Mouse (Mus musculus) adrenal gland, postnatal 4 days (tissue): ENCODE measurements at regions not wholly inside any gene's neighbourhood (a gene's known extent, or its start where the extent isn't known, plus 50 kb on each side); places are given as distances from the start of the nearest gene placed in this dataset.
A peak's percentile ranks its signal among the peaks of the same experiment; 100 is the strongest.

ENCODE experiments used
- DNase-seq, 2 experiments: peaks; one replicate each; pipeline ENCODE4 v3.0.0; 2021 to 2022; ENCODE audit warnings: low spot score in 2 of 2, mixed read lengths in 2 of 2

DNA sequence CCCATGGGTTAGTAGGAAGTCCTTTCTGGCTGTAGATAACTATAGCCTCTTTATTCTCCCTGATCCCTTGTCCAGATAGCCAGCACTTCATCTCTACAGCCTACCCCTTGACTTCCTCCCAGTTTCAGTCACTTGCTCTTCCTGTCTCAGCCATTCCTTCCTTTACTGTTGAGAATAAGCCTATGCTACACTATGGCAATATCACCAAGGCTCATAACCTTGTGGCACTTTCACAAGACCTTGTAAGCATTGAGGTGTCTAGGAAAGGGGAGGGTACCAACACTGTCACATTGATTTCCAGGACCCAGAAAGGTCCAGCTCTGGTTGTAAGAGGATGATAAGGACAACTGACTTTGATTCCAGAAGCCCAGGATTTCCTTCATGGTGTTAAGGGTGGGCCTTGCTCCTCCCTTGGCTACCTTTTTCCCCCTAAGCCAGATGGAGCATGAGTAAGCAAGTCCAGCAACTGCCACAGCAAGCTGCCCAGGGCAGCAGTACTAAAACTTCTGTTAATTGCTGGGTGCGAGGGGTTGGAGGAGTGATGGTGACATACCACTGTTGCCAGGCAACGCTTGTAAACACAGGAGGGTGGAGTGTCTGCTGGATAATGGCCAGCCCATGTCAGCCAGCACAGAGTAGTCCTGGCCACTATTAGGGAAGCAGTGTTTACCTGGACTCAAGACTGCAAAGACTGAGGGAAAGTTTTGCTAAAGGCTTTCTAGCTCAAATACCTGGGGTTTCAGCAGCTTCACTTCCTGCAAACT is 75.7 kb downstream of the Ankrd16 start:
- no peak for DNase-seq

DNA sequence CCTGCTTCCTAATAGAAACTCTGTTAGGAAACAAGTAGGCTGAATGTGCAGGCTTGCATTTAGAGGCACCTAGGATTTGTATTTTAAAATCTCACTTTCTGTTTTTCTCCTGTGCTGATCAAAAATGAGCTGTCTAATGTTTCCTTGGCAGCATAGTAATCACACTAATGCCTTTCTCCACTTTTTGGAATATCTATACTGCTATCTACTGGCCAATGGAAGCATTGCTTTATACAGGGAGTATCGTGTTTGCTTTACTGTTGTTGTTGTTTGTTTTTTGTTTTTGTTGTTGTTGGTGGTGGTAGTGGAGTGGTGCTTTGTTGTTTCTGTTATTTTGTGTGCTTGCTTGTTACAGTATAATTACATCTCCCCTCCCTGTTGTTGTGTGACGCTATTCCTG is 92.3 kb downstream of the Ankrd16 start:
- no peak for DNase-seq

DNA sequence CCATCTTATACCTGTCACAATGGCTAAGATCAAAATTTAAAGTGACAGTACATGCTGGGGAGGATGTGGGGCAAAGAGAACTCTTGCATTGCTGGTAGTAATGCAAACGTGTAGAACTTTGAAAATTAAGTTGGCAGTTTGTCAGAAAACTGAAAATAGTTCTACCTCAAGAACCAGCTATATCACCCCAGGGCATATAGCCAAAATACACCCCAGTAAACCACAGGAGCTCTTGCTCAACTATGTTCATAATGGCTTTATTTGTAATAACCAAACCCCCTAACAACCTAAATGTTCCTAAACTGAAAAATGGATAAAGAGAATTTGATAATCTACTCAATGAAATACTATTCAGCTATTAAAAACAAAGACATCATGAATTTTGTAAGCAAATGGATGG is 102.3 kb downstream of the Ankrd16 start:
- DNase-seq: no peak

DNA sequence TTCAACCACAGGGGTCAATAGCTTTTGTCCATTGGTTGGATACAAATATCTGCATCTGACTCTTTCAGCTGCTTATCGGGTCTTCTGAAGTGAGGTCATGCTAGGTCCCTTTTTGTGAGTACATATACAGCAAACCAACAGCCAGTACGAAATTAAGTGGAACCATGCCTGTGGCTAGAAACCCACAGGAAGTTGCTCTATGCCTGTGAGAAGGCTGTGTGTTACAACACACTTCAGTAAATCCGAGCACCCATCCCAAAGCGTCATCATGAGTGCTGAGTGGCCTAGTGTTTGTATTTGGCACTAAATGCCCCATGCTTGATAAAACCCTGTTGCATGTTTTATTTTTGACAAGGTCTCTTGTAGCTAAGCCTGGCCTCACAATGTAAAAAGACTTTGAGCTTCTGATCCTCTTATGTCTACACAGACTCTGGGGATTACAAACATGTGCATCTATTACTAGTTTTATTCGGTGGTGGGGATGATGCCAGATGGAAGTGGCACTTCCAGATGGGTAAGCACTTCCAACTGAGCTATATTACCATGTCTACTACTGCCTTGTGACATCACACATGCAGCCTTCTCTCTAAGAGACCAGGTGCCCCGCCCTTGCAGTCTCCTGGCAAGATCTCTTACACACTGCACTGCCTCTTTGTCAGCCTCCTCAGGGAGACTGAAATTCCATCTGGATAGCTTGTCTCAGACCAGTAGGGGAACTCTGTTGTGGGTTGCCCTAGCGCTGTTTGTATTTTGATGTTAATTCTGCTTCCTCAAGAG is 117.3 kb downstream of the Ankrd16 start:
- no peak for DNase-seq

DNA sequence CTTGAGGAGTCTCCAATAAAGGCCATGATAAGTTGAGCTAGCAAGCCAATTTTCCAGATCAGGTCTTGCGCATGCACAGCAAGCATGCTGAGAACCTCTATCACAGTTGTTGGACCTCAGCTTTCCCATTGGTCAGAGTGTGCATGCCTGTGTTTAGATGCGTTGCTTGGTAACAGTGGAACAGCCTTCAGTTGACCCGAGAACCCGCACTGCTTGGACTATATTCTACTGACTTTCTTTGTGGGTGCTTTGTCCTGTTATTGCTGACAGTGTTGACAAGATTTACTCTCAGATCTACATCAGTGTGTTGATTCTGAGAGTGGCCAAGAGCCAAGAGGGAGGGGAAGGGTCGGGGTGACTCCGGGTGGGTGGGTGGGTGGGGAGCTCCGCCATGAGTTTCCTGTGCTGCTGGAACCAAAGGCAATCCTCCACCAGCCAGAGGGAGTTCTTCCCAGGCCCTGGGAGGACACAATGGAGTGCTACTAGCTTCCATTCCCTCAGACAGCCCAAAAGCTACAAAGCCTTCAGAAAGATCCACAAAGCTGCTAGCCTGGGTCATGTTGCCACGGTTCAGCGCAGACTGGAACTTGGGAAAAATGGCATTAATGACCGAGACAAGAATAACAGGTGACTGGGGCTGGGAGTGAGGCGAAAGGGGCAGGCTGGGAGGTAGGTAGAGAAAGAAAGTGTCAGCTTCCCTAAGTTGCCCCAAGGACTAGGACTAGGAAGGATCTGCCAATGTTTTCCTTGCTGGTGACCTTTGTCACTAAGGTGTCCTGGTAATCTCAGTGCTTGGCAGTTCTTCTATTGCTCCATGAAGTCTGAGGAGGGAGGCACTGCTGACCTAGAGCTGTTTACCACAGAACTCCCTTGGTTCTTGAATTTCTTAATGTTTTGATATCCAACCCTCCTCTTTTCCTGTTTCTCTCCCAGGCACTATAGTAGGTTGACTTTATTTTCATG is 122.3 kb downstream of the Ankrd16 start:
- no peak for DNase-seq

DNA sequence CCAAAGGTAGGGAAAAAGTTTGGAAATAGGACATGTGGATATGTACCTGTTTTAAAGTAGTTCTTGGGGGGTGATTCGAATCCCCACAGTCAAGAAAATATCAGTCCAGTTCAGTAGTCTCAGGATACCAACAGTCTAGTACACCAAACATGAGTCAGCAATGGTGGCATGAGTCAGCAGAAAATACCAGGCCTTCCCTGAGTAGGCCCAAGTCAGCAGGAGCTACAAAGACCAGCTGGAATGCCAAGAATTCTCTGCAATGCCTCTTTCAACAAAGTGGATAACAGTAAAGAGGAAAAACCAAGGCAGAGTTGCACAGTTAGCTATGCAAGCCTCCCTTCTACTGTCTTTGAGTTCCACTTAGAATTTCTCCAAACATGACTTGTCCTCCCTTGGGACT is 137.1 kb downstream of the Ankrd16 start:
- DNase-seq: no peak

DNA sequence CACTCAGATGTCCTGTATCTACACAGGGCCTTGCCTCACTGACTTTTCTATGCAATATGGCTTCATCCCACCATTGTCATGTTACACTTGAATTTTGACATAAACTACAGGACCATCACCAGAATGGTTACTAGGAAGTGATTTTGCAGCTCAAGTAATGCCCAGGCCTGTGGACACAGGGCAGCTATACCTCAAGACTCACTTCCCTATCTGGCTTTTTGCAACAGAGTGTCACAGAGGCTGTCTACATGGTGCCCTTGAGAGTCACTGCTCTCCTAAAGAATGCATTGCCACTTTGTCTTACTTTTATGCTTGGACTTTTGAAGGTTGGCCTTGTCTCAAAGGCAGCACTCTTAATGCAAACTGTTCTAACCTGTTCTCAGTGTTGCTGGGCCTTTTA is 139.7 kb downstream of the Ankrd16 start:
- no peak for DNase-seq

DNA sequence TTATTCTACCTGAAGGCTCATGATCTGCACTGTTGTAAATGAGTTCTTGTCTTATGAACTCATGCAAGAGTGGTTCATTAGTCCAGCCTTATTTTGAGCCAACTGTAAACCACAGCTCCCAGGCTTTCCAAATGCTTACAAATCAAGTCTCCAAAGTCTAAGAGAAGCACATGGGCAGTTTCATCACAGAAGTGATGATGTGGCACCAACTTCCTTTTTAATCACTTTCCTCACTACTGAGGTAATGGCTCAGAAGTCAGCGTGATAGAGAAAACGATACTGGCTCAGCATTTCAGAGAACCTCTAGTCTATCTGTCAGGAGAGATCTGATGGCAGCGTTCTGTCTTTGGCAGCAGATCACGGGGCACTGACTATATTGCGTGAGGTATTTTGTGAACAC is 140.4 kb downstream of the Ankrd16 start:
- DNase-seq: no peak

DNA sequence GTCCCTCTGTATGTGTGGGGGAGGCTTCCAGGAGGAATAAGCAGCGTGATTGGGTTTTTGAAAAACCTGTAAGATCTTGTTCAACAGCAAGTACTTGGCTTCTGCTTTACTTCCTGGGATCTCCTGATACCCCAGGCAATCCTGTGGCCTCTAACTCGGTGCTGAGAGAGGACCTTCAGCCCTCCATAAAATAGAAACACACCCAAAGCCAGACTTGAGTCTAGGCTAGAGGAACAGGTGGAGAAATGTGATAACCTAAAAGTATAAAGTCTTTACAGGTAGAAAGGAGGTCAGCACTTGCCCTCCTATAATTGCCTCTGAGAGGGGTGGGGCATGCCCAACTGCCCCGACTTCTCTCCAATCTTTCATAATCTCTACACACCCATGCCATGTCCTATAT is 183.1 kb downstream of the Ankrd16 start:
- DNase-seq: no peak

DNA sequence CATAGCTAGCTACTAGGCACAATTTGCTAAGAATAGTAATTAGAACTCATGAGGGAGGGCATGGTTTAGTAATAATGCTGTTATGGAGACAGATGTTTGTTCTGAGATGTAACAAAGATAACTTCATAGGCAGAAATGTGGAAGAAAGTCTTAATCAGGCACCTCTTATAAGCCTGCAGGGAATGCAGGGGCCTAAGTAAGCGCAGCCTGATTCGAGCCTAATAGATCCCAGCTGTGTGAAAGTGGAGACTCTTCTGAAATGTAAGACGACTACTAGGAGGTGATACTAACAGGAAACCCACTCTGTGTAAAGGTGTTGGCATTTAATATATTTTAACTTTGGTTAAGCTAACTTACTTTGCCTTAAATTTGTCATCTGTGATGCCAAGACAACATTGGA is 187.7 kb downstream of the Ankrd16 start:
- DNase-seq: no peak

DNA sequence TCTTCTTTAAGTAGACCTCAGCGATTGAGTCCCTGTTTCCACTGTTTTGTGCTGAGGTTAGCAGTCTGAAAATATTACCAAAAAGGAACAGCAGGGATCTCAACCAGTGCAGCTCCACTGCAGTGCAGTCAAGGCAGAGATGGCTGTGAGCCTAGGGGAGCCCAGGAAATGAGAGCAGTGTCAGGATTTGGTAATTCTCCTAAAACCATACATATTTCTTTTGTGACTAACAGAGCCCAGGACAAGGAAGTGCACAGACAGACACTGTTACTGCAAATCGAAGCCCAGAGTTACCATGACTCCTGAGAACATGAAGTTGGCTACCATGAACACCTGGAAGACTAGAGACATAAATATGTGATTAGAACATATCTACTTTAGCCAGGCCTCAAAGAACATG is 189.3 kb downstream of the Ankrd16 start:
- DNase-seq: no peak

DNA sequence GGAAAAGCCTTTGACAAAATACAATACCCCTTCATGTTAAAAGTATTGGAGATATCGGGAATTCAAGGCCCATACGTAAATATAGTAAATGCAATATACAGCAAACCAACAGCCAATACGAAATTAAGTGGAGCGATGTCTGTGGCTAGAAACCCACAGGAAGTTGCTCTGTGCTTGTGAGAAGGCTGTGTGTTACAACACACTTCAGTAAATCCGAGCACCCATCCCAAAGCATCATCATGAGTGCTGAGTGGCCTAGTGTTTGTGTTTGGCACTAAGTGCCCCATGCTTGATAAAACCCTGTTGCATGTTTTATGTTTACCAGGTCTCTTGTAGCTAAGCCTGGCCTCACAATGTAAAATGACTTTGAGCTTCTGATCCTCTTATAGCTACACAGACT is 194.3 kb downstream of the Ankrd16 start:
- no peak for DNase-seq

DNA sequence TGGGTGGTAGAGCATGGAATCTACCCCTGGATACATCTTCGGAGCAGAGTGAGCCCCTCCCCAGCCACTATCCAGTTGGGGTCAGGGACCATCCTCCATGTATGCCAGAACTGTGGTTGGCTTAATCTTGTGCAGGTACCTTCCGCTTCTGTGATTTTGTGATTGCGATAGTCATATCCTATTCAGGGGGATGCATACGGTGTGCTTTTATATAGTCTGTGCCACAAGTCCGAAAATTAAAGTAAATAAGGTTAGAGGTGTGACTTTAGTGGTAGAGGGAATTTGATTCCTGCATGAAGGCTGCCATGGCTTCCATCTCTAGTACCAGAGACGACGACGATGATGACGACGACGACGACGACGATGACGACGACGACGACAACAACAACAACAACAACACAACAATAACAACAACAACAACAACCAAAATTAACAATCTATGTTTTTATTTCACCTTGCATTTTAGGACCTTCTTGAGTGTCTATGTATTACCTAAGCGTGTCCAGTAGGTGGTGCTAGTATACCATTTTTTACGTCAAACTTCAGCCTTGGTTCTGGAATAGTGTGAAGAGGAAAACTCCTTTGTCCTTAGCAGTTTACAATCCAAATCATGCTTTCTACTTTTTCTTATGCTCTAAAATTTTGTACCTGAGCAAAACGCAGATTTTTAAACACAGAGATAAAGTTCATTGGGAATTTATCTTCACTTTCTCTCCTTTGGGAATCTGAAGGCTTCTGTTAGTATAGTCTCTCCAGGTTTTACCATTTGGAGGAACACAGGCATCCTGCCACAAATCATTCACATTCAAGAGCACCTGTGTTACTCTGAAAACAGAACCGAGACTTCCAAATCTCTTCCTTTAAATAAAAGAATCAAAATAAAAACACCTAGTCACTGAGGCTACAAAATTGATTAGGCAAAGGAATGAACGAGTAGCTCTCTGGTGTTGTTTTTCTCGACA is 224.5 kb downstream of the Ankrd16 start:
- DNase-seq: no peak

DNA sequence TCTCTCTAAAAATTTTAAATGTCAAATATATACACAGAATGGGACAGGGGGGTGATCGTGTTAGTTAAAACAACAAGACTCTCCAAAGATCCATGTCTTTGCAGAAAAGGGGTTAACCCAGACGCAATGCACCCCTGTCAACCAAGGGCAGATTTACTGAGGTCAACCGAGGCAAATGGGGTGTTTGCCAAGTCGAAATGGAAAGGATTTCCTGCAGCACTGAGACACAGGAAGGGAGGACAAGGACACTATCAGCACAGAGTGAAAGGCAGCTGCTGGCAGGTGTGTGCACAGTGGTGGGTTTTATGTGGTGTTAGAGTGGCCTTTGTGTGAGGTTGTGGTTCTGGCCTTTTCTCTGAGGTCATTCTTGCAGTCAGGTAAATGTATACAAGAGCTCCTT is 226.7 kb downstream of the Ankrd16 start:
- peak in 1 of 2 experiments; percentile 10 for DNase-seq

DNA sequence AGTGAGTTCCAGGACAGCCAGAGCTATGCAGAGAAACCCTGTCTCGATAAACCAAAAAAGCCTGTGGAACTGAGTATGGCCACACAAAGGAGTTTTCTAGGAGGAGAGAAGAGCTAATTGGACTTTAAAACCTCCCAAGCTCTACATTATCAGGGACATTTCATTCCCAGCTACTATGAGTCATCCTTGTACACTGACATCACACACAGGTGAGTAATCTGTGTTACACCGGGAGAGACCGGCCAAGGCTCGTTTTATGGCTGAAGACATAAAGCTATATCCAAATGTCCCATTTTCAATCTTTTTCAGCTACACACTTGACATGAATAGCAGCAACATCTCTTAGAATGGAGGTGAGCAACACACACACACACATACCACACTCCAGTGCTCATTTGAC is 229.5 kb downstream of the Ankrd16 start:
- no peak for DNase-seq

DNA sequence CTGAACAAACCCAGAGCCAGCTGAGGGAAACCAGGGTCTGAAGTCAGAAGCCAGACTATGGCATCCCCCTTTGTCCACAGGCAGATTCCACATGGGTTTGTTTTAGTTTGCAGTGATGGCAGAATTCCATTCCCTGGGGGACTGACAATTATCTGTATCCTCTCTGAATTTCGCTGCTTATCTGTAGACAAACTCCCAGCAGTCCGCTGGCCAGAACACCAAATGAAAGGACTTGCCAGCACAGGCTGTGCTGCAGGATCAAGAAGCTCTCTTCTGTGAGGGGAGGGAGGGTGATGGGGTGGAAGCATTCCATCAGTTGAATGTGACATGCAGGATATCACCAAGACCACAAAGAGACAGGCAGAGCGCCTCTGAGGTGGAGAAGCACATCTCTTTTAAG is 233.8 kb downstream of the Ankrd16 start:
- DNase-seq: no peak

DNA sequence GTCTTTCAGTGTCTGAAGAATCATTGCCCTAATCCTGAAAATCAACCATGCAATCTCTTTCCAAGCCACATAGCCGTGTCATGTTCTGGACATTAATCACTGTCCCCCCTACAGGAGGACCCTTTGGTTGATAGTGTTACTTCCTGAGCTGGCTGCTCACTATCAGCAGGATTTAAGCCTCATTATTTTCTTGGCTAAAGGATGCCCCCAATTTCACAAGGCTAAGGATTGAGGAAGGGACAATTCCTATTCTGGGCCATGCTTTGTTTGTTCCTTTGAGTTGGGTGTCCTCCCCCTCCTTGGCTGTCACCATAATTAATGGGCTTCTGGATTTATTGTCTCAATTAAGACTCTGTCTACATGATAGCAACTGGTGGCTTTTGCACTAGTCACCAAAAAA is 241.9 kb downstream of the Ankrd16 start:
- DNase-seq: no peak

DNA sequence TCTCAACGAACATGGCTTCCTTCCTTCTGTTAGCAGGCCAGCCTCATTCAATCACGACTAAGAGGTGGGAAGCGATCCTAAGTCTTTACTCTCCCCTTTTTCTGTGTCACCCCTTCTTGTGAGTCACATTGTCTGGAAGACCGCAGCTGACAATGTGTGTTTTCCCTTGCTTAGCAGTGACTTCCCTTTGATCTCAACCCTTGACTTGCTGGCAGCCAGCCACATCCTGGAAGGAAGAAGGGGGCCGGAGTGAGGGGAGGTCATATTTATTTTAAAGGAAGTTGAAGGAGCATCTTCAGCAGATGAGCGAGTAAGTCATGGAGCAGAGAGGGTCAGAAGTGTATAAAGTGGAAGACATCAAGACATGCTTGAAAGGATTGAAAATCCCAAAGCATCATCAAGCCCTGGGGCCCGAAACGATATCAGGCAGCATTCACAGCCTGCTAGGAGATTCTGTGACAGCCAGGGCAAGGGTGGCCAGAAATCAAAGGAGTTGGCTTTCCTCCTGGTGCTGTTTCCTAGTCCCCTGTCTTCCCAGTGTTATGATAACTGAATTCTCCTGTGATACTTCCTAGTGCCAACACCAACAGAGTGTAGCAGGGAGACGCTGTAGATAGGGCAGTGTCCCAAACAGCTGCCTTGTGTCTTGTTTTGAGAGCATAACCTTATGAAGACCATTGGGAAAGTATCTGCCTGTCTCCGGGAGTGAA is 245.9 kb downstream of the Ankrd16 start:
- peak in 1 of 2 experiments; percentile 32 for DNase-seq

DNA sequence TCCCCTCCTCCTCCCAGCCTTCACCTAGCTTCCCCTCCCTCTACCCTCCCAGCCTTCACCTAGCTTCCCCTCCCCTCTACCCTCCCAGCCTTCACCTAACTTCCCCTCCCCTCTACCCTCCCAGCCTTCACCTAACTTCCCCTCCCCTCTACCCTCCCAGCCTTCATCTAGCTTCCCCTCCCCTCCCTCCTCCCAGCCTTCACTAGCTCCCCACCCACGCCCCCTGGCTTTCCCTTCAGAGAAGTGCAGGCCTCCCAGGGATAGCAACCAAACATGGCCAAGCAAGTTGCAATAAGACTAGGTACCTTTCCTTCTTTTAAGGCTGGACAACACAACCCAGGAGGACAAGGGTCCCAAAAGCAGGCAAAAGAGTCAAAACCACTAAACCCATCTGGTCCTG is 248.5 kb downstream of the Ankrd16 start:
- DNase-seq: no peak
